Mouse (Mus musculus): ENCODE results near the gene Sec63. TPM values are rescaled to one million over a fixed set of nuclear protein-coding genes. Genes with fewer than 3 reads are reported as not detected.

Gene Sec63
- total RNA-seq, 4 experiments from 2014 or later = 78.3 to 92.2 (median 84.0) TPM

DNA sequence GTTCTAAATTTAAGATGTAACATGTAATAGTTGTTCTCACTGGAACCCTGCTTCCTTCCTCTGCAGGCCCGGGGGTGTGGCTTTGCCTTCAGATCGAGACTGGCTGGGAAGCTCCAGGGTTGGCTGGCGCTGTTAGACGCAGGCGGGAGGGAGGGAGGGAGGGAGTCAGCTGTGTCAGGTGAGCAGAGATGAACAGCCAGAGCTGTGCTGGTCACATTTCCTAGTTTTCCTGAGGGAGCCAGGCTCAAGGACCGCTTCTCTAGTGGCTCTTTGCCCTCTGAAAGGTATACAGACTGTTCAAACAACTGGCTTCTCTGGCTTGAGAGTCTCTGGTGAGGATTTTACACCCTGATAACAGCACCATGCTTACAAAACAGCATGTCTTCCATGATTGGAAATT, 69.1 kb downstream of the Sec63 start:
- DNase-seq = no peak

- no peak for DNase-seq
Measured at GRCm38 (mm10) chr10:42832677-42833076, 71.4 kb downstream of the Sec63 start.

DNA sequence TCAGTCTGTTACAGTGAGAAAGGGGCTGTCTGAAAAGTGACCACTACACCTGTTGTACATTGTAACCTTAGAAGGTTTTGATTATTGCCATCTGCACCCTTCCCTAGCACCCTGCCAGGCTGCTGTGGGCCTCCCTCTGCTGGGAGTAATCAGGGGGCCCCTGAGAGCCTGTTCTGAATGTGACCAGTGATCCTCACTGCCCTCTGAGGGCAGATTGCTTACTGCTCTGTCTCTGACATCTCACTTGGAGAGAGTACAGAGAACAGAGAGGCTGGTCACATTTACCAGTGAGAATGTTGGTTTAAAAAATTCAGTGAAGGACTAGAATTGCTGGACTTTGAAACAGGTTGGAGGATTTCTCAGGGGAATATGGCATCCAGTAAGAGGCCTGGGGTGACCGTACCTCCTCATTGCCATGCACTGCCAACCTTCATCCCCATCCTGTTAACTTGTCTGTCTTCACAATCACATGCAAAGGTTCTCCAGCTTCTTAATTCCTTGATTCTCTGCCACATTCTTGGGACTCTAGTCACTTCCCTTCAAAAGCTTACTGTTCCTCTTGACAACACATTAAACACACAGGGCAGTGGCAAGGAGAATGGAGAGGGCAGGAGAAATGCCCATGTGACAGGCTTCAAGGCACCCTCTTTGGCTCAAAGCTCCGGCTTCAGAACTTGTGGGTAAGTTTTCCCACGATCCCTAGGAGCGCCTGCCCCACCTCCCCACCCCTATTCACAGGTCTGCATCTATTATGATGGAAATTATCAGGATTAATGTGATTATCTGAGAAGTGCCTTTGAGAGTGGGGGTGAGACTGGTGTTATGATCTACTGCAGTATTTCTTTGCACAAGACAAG, 72.8 kb downstream of the Sec63 start:
- no peak for DNase-seq

DNA sequence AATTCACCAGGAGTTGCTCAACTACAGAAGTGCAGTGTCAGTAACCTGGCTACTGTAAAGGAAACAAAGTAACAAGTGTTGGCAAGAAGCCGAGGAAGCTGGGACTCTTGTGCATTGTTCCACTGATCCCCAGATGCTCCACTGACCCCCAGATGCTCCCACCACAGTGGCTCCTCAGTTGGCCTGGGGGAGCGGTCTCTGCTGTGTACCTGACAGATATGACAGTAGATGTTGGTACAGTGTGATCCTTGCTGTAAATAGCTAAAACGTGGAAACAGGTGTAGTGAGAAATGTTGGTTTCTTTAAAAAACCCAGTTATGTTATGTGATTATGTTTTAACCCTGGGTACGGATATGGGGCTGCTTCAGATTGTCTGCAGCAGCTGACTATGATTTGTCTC, 76.8 kb downstream of the Sec63 start:
- DNase-seq = no peak

DNA sequence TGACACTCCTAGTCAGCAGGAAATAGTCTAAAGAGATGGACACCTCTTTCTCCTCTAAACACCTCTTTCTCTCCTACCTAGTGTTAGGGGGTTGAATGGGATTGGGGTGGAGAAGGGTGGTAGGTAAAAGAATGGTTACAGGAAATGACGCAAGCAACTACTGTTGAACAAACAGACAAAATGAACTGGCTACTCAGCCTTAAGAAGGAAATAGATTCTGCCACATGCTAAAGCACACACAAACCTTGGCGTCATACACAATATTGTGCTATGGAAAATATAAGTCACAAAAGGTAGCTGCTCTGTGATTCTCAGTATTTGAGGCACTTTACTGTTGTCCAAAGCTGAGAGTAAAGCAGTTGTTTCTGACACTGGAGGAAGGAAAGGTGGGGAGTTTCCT, 77.4 kb downstream of the Sec63 start:
- DNase-seq = no peak

DNA sequence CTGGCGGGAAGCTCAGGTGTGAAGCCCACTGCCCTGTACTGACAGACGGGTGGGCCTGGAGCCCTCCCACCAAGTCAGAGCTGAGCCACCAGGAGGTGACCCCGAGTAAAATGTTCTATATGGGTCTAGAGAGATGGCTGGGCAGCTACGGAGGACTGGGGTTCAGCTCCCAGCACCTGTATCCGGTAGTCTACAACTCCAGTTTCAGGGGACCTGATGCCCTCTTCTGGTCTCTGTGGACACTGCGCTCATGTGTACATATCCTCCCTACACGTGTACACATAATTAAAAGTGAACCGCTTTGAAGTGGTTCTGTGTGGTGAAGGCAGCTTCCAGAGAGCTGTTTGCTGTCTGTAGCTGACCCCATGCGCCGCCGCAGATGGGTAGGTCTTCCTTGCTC, 78.7 kb downstream of the Sec63 start:
- no peak for DNase-seq

GRCm38 (mm10) chr10:42841531-42842195, 80.4 kb downstream of the Sec63 start:
- DNase-seq = no peak

DNA sequence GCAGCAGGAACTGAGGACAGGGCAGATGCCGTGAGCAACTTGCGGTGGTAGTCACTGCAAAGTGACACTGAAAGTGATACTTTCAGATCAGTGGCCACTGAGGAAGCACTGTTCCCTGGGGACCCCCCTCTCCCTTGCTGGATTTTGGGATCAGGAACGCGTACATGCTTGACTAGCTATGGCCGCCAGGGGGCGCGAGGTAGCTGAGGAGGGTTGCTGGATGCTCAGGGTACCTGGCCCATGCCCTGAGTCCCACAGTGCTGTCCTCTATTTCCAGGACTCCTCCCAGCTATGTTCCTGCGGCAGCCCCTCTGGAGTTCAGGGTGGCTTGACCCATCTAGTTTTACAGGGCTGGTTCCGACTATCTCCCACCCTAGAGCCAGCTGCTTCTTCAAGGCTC, 81.1 kb downstream of the Sec63 start:
- DNase-seq = peak; percentile 44

- DNase-seq = no peak
Measured at GRCm38 (mm10) chr10:42843416-42843815, 82.1 kb downstream of the Sec63 start.

- no peak for DNase-seq
Measured at GRCm38 (mm10) chr10:42845480-42845879, 84.2 kb downstream of the Sec63 start.

GRCm38 (mm10) chr10:42848179-42849080, 87.1 kb downstream of the Sec63 start:
- no peak for DNase-seq

DNA sequence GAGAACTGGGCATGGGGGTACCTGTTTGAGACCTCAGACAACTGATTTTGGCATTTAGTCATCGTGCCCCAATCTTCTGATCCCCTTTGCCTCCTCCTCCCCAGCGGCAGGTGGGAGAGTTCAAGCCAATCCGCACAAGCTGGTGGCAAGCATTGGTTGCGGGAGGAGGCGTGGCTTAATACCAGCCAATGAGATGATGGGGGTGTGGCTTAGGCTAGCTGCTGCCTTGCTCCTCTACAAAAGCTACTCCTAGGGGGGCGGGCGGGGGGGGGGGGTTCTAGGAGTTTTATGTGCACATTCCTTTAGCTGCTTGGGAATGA, 87.7 kb downstream of the Sec63 start:
- no peak for DNase-seq

DNA sequence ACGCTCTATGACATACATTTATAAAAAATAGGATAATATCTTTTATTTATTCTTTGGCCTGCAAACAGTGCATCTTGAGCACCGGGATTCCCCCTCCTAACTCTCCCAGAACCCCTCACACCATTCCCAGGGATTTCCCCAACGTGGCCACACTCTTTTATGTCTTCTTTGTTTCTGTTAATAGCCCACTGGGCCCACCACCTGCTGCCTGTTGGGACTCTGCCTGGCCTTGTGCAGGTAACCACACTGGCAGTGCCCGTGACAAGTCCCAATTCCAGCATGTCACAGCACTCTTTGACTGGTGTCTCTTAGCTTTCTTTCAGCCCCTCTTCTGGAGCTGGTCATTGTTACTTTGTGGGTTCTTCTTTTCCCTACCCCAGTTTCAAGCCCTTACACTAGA, 93.5 kb downstream of the Sec63 start:
- no peak for DNase-seq

DNA sequence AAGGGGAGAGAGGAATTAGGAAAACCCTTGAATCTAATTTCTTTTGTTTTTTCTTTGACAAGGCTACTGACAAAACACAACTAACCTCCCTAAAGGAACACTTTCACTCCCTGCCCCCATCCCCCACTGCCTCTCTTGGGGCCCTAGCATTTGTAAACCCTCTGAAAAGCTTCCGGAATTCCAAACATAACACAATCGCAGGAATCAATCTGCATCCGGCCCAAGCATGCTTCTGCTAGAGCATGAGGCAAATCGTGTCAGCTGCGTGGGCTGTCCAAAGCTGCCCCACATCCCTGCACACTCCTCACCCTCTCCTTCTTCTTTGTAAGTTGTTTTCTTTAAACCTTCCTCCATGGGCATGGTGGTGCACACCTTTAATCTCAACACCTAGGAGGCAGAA, 94.0 kb downstream of the Sec63 start:
- DNase-seq = no peak

DNA sequence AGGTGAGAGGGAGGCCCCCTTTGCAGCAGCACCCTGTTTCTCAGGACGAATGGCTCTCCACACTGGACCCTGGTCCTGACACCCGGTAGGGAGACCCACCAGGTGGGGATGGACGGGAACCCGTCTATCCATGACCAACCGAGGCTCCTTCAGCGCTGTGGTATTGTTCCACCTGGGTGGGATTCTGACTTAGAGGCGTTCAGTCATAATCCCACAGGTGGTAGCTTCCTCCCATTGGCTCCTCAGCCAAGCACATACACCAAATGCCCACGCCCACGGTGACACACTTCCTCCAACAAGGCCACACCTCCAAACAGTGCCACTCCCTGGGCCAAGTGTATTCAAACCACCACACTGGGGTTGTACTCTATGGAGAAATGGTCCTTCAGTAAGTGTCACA, 95.3 kb downstream of the Sec63 start:
- DNase-seq = no peak

- no peak for DNase-seq
Measured at GRCm38 (mm10) chr10:42857021-42857420, 95.7 kb downstream of the Sec63 start.

- DNase-seq = no peak
Measured at GRCm38 (mm10) chr10:42859781-42860158, 98.5 kb downstream of the Sec63 start.

- DNase-seq = peak; percentile 22
Measured at GRCm38 (mm10) chr10:42860159-42860911, 99.0 kb downstream of the Sec63 start, which contains the start of gene Scml4. TSS of gene Scml4 (plus strand) at chr10:42860370.

- DNase-seq = no peak
Measured at GRCm38 (mm10) chr10:42861446-42861845, 100.2 kb downstream of the Sec63 start.

- peak; percentile 70 for DNase-seq
Measured at GRCm38 (mm10) chr10:42862102-42862740, 100.9 kb downstream of the Sec63 start.

- DNase-seq = no peak
Measured at GRCm38 (mm10) chr10:42862806-42863205, 101.5 kb downstream of the Sec63 start.

Measured in adrenal gland, adult 8-10 months (tissue).